Mouse (Mus musculus) heart, adult 2 months (tissue): ENCODE results near the gene Zdhhc23. TPM values are rescaled to one million over a fixed set of nuclear protein-coding genes. Genes with fewer than 3 reads are reported as not detected.

Experiments
- DNase-seq, 2 experiments: peaks; one replicate each; pipeline ENCODE4 v3.0.0; 2021
- H3K27ac ChIP-seq: fragments of 200-600 bp; 2 replicates; pipeline ENCODE4 v1.8.1; 2022
- H3K27me3 ChIP-seq: fragments of 200-500 bp; 2 replicates; pipeline ENCODE4 v1.6.1; 2012; ENCODE audit warnings: mild to moderate bottlenecking, low read length, inconsistent platforms, mixed read lengths; ENCODE audit not compliant: control insufficient read depth, insufficient read depth
- H3K36me3 ChIP-seq: fragments of 200-500 bp; 2 replicates; pipeline ENCODE4 v1.6.1; 2012; ENCODE audit warnings: low read length, inconsistent platforms; ENCODE audit not compliant: control insufficient read depth, insufficient read depth
- H3K4me1 ChIP-seq: fragments of 200-500 bp; 2 replicates; pipeline ENCODE4 v1.6.1; 2011; ENCODE audit warnings: low read length; ENCODE audit not compliant: control insufficient read depth, insufficient read depth
- H3K4me3 ChIP-seq: fragments of 200-600 bp; 2 replicates; pipeline ENCODE4 v1.8.1; 2022
- H3K79me2 ChIP-seq: fragments of 200-500 bp; replicated peaks from 2 replicates; pipeline ENCODE4 v1.6.1; 2012; ENCODE audit warnings: mild to moderate bottlenecking, inconsistent platforms, low read length, moderate library complexity, mixed read lengths; ENCODE audit not compliant: control insufficient read depth, insufficient read depth
- H3K9ac ChIP-seq: fragments of 200-500 bp; 2 replicates; pipeline ENCODE4 v1.6.1; 2012; ENCODE audit warnings: low read depth, mild to moderate bottlenecking, control low read depth, inconsistent platforms, low read length, mixed read lengths
- CTCF ChIP-seq: fragments of 200-600 bp; IDR thresholded peaks from 2 replicates; pipeline ENCODE4 v1.8.1; 2022; ENCODE audit warnings: antibody characterized with exemption, mild to moderate bottlenecking, moderate library complexity
- EP300 ChIP-seq: fragments of 200-500 bp; IDR thresholded peaks from 2 replicates; pipeline ENCODE4 v1.6.1; 2011; ENCODE audit warnings: low read depth, low read length, control low read depth; ENCODE audit not compliant: insufficient read depth
- POLR2A ChIP-seq: fragments of 200-500 bp; IDR thresholded peaks from 2 replicates; pipeline ENCODE4 v1.6.1; 2011; ENCODE audit warnings: mild to moderate bottlenecking, low read depth, low read length, control low read depth; ENCODE audit not compliant: insufficient read depth
- WGBS: fragments of 180-500 bp; shearing (Covaris S2); methylation state at CpG from one replicate; pipeline ENCODE4 v1.1.7; 2018; 5-methylcytosine and 5-hydroxymethylcytosine counted together
- intact Hi-C: fragments of 180-260 bp; cut with DNase I; formaldehyde crosslinking; loops from one replicate; pipeline ENCODE4 v1.15.1; 2025
- polyA plus RNA-seq: library from polyadenylated mRNA; depleted of rRNA; stranded (reverse); fragments of >200 nt; gene quantifications from 2 replicates; pipeline ENCODE4 v1.2.3, GENCODE M21; 2012
- total RNA-seq, 2 experiments: library from RNA; stranded (reverse); gene quantifications; 2 replicates each; pipeline ENCODE4 v1.2.3; 2021

Zdhhc23 gene
- total and polyA plus RNA-seq, 3 experiments: 0.25 to 0.42 (median 0.27) TPM

DNA sequence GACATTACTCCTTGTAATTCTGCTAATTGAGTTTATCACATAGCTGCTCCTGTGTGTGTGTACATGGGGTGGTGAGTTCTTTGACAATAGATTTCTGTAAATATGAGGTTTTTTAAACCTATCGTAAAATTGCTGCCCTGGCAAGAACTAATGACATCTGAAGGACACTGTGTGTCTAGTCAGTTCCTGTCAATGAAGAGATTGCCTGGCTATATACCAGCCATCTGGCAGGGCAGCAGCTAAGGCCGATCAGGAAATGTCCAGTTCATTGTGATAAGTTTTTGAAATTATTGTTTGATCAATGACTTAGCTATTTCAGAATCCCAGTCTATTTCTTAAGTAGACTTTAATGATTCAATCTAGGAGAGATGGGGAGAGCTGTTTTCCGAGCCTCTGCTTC, 34.2 kb downstream of the Zdhhc23 start:
- intact Hi-C loops: no loop called here
- 83% methylated on average over 3 of the region's 3 CpGs for WGBS
- Histone ChIP-seq H3K4me3 (no peak overlapping the region), H3K79me2 (no peaks in the 10 kb centered on the region), H3K36me3 (no peaks in the 10 kb centered on the region), H3K4me1 (no peaks in the 10 kb centered on the region; the same call in 1 of the 2 replicates), H3K9ac (no peak overlapping the region), H3K27ac (no peak overlapping the region), H3K27me3 (no peaks in the 10 kb centered on the region)
- no peak for TF ChIP-seq EP300
- TF ChIP-seq POLR2A: no peak
- DNase-seq: no peak

DNA sequence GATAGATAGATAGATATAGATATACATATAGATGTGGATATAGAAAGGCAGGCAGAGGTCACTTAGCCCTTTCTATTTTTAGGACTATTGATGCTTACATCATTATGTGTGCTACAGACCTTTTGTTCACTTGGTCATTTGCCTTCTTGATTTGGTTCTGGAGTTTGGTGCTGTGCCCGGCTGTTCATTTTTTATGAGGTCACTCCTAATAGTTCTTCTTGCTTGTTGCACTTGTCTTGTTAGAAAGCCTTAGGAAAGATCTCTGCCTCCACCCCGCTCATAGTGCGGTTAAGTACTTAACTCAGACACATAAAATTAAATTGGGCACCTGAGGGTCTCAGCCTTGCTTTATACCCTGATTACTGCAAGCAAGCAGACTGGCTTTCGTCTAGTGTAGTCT, 38.7 kb downstream of the Zdhhc23 start:
- no peaks in the 10 kb centered on the region for H3K36me3 ChIP-seq
- TF ChIP-seq CTCF (no peak), POLR2A (no peak), EP300 (no peak)
- H3K4me1 ChIP-seq: no peaks in the 10 kb centered on the region; the same call in 1 of the 2 replicates
- H3K27me3 ChIP-seq: no peaks in the 10 kb centered on the region
- intact Hi-C loops: no loop called here
- no peak for DNase-seq
- no peak overlapping the region for H3K27ac ChIP-seq
- WGBS: 93% methylated on average over 4 of the region's 4 CpGs
- H3K79me2 ChIP-seq: no peaks in the 10 kb centered on the region
- H3K9ac ChIP-seq: no peak overlapping the region
- H3K4me3 ChIP-seq: no peak overlapping the region

DNA sequence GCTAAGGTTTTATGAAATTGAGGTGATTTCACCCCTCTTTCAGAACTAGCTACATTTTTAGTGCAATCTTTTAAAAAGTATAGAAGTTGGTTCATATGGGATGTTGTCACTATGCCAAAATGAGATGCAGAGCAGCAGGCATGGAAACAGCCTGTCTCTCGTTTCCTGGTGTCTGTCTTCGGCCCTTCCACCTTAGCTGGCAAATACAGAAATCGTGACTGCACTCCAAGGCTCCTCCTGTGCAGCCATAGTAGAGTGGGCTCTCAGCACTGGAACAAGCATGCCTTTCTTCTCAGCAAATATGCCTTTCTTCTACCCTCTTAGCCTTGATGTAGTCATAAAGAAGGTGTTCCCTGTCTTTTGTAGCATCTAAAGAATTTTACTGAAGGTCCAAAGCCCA, 43.7 kb downstream of the Zdhhc23 start:
- no peaks in the 10 kb centered on the region for H3K36me3 ChIP-seq
- H3K4me3 ChIP-seq: no peak overlapping the region
- H3K79me2 ChIP-seq: no peaks in the 10 kb centered on the region
- intact Hi-C loops: no loop called here
- DNase-seq: no peak
- no peak overlapping the region for H3K27ac ChIP-seq
- no peak overlapping the region for H3K9ac ChIP-seq
- H3K27me3 ChIP-seq: no peaks in the 10 kb centered on the region
- no peaks in the 10 kb centered on the region; the same call in 1 of the 2 replicates for H3K4me1 ChIP-seq
- WGBS: 72% methylated on average over 3 of the region's 3 CpGs
- TF ChIP-seq EP300 (no peak), POLR2A (no peak), CTCF (no peak)

DNA sequence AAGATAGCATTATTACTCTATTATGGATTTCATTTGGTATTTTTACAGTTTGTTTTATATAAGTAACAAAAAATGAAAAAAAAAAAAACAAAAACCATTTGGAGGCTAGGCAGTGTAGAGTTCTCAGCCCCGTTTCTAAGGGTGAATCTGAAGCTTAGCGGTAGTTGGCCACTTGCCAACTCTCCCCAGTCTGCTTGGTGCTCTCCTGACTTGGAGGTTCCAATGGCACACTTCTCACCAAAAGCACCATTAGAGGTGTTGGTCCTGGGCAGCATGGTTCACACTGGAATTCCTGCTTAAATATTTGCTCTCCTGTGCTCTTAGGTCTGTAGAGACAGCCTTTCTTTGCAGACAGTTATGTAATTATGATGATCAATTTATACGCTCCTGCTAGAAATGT, 44.2 kb downstream of the Zdhhc23 start:
- Histone ChIP-seq H3K9ac (no peak overlapping the region), H3K4me1 (no peaks in the 10 kb centered on the region; the same call in 1 of the 2 replicates), H3K27me3 (no peaks in the 10 kb centered on the region), H3K79me2 (no peaks in the 10 kb centered on the region), H3K4me3 (no peak overlapping the region), H3K36me3 (no peaks in the 10 kb centered on the region), H3K27ac (no peak overlapping the region)
- intact Hi-C loops: no loop called here
- TF ChIP-seq CTCF (no peak), EP300 (no peak), POLR2A (no peak)
- no peak for DNase-seq
- WGBS: 47% methylated on average over 3 of the region's 3 CpGs

DNA sequence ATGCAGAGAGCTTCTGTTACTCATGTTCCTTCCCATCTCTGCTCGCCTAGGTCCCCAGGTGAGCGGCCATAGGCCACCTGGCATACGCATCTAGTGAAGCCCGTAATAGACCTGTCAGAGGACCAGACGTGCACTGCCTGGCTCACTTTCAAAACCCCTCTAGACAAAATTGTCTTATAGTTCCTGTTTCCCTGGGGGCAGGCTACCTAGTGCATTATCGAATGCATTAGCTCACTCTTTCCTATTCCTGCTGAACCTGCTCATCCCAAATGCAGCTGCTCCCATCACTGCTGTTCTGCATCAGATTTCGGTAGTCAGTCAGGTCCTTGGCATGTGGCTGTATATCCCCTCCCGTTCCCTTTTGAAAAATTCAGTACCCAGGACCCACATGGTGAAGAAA, 44.7 kb downstream of the Zdhhc23 start:
- intact Hi-C loops: no loop called here
- WGBS: 82% methylated on average over 8 of the region's 8 CpGs
- H3K79me2 ChIP-seq: no peaks in the 10 kb centered on the region
- no peaks in the 10 kb centered on the region for H3K27me3 ChIP-seq
- H3K27ac ChIP-seq: no peak overlapping the region
- TF ChIP-seq EP300: no peak
- TF ChIP-seq CTCF: no peak
- TF ChIP-seq POLR2A: no peak
- no peak overlapping the region for H3K4me3 ChIP-seq
- no peak overlapping the region for H3K9ac ChIP-seq
- no peaks in the 10 kb centered on the region for H3K36me3 ChIP-seq
- no peak for DNase-seq
- no peaks in the 10 kb centered on the region; the same call in 1 of the 2 replicates for H3K4me1 ChIP-seq

DNA sequence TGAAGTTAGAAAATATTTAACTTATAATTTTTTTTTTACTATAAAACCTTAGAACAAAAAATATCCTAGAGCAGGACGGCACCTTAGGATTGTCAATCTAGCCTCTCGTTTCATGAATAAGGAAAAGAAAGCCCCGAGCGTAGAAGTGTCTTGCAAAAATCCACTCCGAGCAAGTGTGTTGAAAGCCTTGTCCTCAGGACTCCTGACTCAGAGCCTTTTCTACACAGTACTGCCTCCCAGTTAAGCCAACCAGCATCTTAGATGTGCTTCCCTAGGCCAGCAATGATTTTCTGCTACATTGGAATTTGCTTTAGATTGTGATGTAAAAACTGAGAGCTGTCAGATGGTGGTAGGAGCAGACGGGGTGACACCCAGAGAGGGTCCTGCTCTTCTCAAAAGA, 46.5 kb downstream of the Zdhhc23 start:
- no peak for DNase-seq
- intact Hi-C loops: no loop called here
- TF ChIP-seq POLR2A (no peak), CTCF (no peak), EP300 (no peak)
- Histone ChIP-seq H3K79me2 (no peaks in the 10 kb centered on the region), H3K4me1 (no peaks in the 10 kb centered on the region; the same call in 1 of the 2 replicates), H3K27me3 (no peaks in the 10 kb centered on the region), H3K9ac (no peak overlapping the region), H3K4me3 (no peak overlapping the region), H3K36me3 (no peaks in the 10 kb centered on the region), H3K27ac (no peak overlapping the region)
- WGBS: 79% methylated on average over 6 of the region's 6 CpGs

DNA sequence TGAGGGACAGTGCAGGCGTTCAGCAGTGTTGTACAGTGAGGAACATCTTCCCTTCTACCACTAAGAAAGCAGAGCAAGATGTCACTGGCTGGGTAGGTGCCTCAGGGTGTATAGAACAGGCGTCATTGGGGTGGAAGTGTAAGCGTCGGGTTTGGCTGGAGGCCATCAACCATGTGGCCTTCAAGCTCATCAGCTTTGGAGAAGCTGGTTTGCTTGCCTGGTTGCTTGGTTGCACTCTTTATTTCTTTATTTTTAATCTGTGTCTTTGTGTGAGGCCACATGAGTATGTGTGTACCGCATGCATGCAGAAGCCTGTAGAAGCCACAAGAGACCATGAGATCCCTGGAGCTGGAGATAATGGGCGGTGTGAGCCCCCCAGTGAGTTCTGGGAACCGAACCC, 47.3 kb downstream of the Zdhhc23 start:
- Histone ChIP-seq H3K79me2 (no peaks in the 10 kb centered on the region), H3K4me3 (no peak overlapping the region), H3K27ac (no peak overlapping the region; the same call in 1 of the 2 replicates), H3K36me3 (no peaks in the 10 kb centered on the region), H3K27me3 (no peaks in the 10 kb centered on the region), H3K4me1 (no peaks in the 10 kb centered on the region; the same call in 1 of the 2 replicates), H3K9ac (no peak overlapping the region)
- intact Hi-C loops: no loop called here
- WGBS: 76% methylated on average over 7 of the region's 7 CpGs
- TF ChIP-seq POLR2A: no peak
- no peak for TF ChIP-seq EP300
- no peak for TF ChIP-seq CTCF
- DNase-seq: no peak
